Mouse (Mus musculus): ENCODE measurements at regions not wholly inside any gene's neighbourhood (a gene's known extent, or its start where the extent isn't known, plus 50 kb on each side); places are given as distances from the start of the nearest gene placed in this dataset.

DNA sequence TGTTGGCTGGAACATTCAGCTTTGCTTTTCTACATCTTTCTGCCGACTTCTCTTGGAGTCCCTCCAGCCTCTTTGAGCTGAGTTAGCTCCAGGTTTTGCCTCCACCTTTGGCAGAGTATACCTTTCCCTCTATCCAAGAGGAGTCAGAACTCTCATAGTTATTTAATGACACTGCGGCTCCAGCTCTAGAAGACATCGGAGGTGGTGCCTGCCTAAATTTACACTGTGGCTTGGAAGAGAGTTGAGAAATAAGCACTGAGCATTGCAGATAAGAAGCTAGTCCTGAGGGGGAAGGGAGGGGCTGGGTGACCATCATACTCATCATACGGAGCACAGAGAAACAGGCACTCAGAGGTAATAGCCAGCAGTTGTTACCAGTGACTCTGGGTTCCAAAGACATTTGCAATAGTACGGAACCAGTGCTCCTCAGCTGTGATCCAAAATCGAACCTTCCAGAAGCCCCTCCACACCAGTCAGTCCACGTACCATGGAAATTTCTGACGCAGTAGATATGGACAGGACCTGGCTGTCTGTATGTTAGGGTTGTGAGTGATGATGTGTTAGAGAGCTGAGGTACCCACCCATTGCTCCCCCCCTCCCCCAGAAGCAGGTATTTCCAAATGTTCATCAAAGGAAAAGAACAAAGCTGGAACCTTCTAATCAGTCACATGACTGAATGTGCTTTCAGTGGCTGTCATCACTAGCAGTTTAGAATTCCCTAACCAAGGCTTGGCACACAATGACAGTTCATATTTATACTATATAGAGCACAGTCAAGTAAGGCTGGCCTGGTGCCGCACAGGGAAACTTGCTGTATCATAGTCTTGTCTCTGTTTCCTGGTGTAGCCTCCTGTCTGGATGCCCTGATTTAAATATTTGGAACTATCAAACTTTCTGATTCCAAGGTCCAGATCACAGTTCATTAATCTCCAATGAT lies 120.2 kb upstream of the Mpp6 start:
- ChIA-PET CTCF (interaction anchor here (1.2 kb wide), 1 partner anchor 122 kb away, joined by 3 read pairs; no protein-coding TSS in a partner anchor), POLR2A (interaction anchor here (0.8 kb wide), 1 partner anchor 14 kb away, joined by 4 read pairs; no protein-coding TSS in a partner anchor)
- H3K27me3 ChIP-seq, result peaks cover 9% of the 10 kb centered on the region
- no peak for DNase-seq (ENCODE audit: low read depth, low spot score)
- no peak for TF ChIP-seq CTCF (IDR thresholded peaks at IDR 0.05)
- in situ Hi-C loops (cut with MboI; ENCODE audit: low pct_unique_long_range_greater_than_20kb), result no loop called here
- no peak for ATAC-seq

DNA sequence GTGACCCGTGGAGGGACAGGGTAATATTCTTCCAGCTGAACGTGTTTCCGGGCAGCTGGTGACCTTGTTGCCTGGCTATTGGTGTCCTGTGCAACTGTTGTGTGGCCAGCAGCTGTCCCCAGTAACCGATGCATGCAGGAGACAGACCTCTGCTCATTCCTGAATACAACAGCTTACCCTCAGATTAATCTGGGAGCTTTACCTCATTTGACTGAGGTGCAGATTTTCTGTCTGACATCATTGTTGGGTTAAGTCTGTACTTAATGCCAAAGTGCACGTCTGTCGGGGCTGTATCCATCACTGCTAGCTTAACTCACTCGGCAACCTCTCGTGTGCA lies 119.6 kb upstream of the Mpp6 start:
- no peak for TF ChIP-seq CTCF (IDR thresholded peaks at IDR 0.05)
- ChIA-PET CTCF (no interaction called here), POLR2A (interaction anchor here (0.8 kb wide), 1 partner anchor 15 kb away, joined by 4 read pairs; no protein-coding TSS in a partner anchor)
- ATAC-seq (no peak), DNase-seq (ENCODE audit: low read depth, low spot score) (no peak)
- in situ Hi-C loops (cut with MboI; ENCODE audit: low pct_unique_long_range_greater_than_20kb), result no loop called here
- H3K27me3 ChIP-seq, result peaks cover 9% of the 10 kb centered on the region

DNA sequence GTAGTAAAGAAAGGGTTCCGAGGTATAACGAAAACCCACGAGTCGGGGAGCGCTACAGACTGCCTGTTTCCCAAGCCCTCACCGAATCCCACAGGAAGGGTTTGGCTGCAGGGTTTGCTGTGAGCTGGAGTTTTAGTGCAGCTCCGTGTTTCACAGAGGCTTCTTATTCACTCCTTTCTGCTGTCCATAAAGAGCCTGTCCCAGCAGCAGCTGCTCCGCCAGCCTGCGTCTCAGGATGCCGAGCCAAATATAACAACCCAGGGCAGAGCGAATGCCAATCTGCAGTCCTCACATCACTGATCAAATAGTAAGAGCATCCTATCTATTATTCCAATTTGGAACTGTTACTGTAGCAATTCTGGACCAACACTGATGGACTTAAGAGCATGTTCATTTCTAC lies 110.7 kb upstream of the Mpp6 start:
- ChIA-PET CTCF (no interaction called here), POLR2A (no interaction called here)
- ATAC-seq (no peak), DNase-seq (ENCODE audit: low read depth, low spot score) (no peak)
- H3K27me3 ChIP-seq, result peaks cover 34% of the 10 kb centered on the region
- in situ Hi-C loops (cut with MboI; ENCODE audit: low pct_unique_long_range_greater_than_20kb), result no loop called here
- TF ChIP-seq CTCF (IDR thresholded peaks at IDR 0.05), result no peak

DNA sequence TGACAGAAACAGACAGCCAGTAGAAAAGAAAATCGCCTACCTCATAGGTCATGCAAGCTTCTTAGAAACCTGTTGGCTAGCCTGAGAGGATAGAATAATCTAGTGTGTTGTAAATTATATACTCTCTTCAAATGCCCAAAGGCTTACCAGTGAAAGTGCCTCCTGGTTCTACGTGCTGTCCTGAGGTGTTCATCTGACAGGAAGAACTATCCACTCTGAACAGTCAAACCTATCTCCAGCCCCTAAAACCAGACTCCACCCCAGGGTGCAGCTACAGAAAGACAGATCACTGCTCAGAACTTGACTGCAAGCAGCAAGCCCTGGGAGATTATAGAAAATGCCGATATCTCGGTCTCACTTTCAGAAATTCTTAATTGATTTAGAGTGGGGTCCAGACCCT lies 102.0 kb upstream of the Mpp6 start:
- ChIA-PET POLR2A (no interaction called here), CTCF (no interaction called here)
- H3K27me3 ChIP-seq, result peaks cover 23% of the 10 kb centered on the region
- DNase-seq (ENCODE audit: low read depth, low spot score) (no peak), ATAC-seq (no peak)
- in situ Hi-C loops (cut with MboI; ENCODE audit: low pct_unique_long_range_greater_than_20kb), result no loop called here
- no peak for TF ChIP-seq CTCF (IDR thresholded peaks at IDR 0.05)

DNA sequence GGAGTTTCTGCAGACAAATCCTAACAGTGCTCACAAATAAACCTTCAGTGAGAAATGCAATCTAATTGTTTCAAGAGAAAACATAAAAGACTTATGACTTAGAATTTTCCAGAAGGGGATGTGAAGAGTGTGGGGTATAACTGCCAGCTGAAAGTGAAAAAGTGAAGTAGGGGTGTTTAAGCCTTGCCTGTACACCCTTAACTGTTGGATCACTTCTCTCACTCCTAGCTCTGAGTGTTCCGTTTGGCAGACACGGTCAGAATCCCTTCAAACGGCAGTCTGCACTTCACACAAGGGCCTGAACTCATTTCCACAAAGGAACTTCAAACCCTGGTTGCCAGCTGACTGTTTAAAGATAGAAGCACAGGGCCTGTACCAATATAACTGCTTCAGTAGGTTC lies 101.2 kb upstream of the Mpp6 start:
- peaks cover 29% of the 10 kb centered on the region for H3K27me3 ChIP-seq
- in situ Hi-C loops (cut with MboI; ENCODE audit: low pct_unique_long_range_greater_than_20kb), result no loop called here
- ATAC-seq (no peak), DNase-seq (ENCODE audit: low read depth, low spot score) (no peak)
- ChIA-PET POLR2A (no interaction called here), CTCF (no interaction called here)
- TF ChIP-seq CTCF (IDR thresholded peaks at IDR 0.05), result no peak

DNA sequence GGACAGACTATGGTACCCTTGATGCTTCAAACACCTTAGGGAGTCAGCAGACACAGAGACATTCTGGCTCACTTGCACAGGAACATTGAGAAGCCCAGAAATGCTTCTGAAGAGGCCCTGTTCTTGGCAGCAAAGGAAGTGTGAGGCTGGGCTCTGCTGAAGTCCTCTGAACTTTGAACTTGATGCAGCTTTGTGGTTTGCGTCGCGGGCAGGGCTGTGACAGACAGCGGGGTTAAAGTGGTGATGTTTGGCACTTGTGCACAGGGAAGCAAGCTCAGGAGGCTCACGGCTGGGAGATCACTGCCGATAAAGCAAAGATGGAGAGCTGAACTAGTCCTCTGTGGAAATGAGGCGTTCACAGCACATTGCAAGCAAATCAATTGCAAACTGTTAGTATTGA lies 100.7 kb upstream of the Mpp6 start:
- in situ Hi-C loops (cut with MboI; ENCODE audit: low pct_unique_long_range_greater_than_20kb), result no loop called here
- TF ChIP-seq CTCF (IDR thresholded peaks at IDR 0.05), result no peak
- DNase-seq (ENCODE audit: low read depth, low spot score) (no peak), ATAC-seq (no peak)
- ChIA-PET CTCF (no interaction called here), POLR2A (no interaction called here)
- H3K27me3 ChIP-seq, result peaks cover 30% of the 10 kb centered on the region

DNA sequence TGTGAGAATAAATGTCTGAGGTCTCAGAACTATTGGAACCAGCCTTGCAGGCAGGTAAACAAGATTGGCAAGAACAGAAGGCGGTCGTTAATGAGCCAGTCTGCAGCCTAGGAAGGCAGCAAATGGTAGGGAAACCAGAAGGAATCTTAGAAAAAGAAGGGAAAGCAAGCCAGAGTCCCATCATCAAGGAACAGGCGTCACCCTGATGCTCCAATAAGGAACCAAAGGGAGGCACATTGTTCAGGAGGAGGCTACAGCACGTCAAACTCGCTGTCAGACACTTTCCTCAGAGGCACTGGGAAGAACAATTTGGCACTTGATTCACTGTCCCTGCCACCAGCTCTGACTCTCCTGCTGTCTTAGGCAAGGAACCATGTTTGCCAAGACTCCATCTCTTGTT lies 100.2 kb upstream of the Mpp6 start:
- peaks cover 25% of the 10 kb centered on the region for H3K27me3 ChIP-seq
- DNase-seq (ENCODE audit: low read depth, low spot score), result no peak
- ChIA-PET CTCF (no interaction called here), POLR2A (no interaction called here)
- no peak for ATAC-seq
- no peak for TF ChIP-seq CTCF (IDR thresholded peaks at IDR 0.05)
- in situ Hi-C loops (cut with MboI; ENCODE audit: low pct_unique_long_range_greater_than_20kb), result no loop called here

- H3K27me3 ChIP-seq, result peaks cover 27% of the 10 kb centered on the region
- TF ChIP-seq CTCF (IDR thresholded peaks at IDR 0.05), result no peak
- ChIA-PET CTCF (interaction anchor here (0.8 kb wide), 1 partner anchor 8 kb away, joined by 3 read pairs; no protein-coding TSS in a partner anchor), POLR2A (no interaction called here)
- ATAC-seq (no peak), DNase-seq (ENCODE audit: low read depth, low spot score) (no peak)
- in situ Hi-C loops (cut with MboI; ENCODE audit: low pct_unique_long_range_greater_than_20kb), result no loop called here
These were observed 99.0 kb upstream of the Mpp6 start for GRCm38 (mm10) chr6:50011071-50011470.

DNA sequence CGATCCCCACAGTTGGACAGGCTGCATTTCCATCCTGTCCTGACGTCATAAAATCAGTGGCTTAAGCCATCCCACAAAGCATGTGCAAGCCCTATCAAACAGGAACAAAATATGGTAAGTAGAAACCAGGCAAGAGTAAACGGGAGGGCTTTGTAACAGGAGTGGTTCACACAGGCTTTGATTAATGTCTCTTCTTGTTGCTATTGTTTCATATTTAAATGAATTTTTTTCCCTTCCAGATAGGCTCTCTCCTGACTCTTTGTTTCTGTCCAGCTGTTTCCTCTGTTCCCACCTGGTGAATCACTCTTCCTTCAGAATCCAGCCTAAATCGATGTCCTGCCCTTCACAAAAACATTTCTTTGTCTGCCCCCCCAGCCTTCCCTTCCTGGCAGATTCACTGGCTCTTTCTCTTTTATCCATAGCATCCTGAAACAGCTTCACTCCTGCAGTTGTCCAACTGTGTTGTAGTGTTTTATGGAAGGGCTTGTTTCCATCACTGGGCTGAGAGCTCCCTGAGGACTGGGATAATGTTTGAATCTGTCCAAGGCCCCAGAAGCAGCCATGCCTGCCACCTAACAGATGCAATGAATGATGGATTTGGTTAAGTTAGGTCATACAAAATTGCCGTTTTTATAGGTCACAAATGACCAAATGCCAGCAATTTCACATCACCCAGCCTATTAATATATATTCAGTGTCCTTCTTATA lies 98.1 kb upstream of the Mpp6 start:
- DNase-seq (ENCODE audit: low read depth, low spot score) (no peak), ATAC-seq (no peak)
- no peak for TF ChIP-seq CTCF (IDR thresholded peaks at IDR 0.05)
- in situ Hi-C loops (cut with MboI; ENCODE audit: low pct_unique_long_range_greater_than_20kb), result no loop called here
- peaks cover 30% of the 10 kb centered on the region for H3K27me3 ChIP-seq
- CTCF ChIA-PET, result no interaction called here
- POLR2A ChIA-PET, result no interaction called here

DNA sequence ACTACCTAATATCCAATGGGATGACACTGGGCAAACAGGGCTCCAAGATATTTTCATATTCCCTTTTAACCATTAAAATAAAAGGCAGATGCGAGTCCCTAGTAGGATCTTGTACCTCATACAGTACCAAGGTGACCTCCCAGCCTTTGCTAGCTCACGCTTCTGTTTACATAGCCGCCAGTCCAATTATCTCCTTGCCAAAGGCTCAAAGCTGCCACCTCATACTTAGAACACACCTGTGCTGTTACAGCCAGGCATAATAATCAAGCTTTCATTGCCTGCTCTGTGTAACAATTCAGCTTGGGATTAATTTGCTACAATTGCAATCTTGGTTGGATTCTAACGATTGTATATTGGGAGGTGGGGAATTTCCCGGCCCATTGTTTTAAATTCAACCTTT lies 97.0 kb upstream of the Mpp6 start:
- ATAC-seq, result no peak
- POLR2A ChIA-PET, result no interaction called here
- in situ Hi-C loops (cut with MboI; ENCODE audit: low pct_unique_long_range_greater_than_20kb), result no loop called here

DNA sequence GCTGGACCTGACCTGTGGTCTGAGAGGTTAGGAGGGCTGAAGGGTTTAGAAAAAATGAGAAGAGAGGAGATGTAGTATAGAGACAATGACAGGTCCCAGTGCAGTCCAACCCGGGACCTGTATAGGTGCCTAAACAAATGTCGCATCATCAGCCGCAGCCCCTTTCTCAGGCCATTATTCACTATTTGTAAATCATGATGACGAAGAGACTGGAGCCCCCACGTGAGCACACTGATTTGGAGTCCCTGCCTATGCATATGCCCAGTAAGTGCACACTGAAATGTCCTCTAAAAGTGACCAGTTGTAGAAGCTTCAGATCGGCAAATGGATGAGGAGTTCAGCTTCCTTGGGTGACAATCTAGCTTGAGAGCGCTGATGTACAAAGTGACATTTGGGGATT lies 96.2 kb upstream of the Mpp6 start:
- ChIA-PET POLR2A (no interaction called here), CTCF (interaction anchor here (1.1 kb wide), 1 partner anchor 15 kb away, joined by 4 read pairs; no protein-coding TSS in a partner anchor)
- H3K27me3 ChIP-seq, result peaks cover 23% of the 10 kb centered on the region
- ATAC-seq (no peak), DNase-seq (ENCODE audit: low read depth, low spot score) (no peak)
- TF ChIP-seq CTCF (IDR thresholded peaks at IDR 0.05), result no peak
- in situ Hi-C loops (cut with MboI; ENCODE audit: low pct_unique_long_range_greater_than_20kb), result no loop called here

More for the DNA sequence above, 97.0 kb upstream of the Mpp6 start:
- DNase-seq (ENCODE audit: low read depth, low spot score), result no peak
- H3K27me3 ChIP-seq, result peaks cover 28% of the 10 kb centered on the region
- CTCF ChIA-PET, result interaction anchor here (1.1 kb wide), 1 partner anchor 16 kb away, joined by 4 read pairs; no protein-coding TSS in a partner anchor
- TF ChIP-seq CTCF (IDR thresholded peaks at IDR 0.05), result no peak
